Mouse (Mus musculus): ENCODE measurements around the gene Wipf3. TPM values are rescaled to one million over a fixed set of nuclear protein-coding genes. Genes with fewer than 3 reads are reported as not detected.

Wipf3 gene
- polyA plus RNA-seq, 1 experiment from 2014 or later, result 0.05 TPM

- Histone ChIP-seq H3K9me3 (replicated peaks) (no peaks in the 10 kb centered on the region), H3K4me1 (replicated peaks) (no peaks in the 10 kb centered on the region), H3K9ac (no peak overlapping the region), H3K4me2 (no peak overlapping the region), H3K36me3 (replicated peaks) (no peaks in the 10 kb centered on the region), H3K27ac (replicated peaks) (no peak overlapping the region), H3K27me3 (no peaks in the 10 kb centered on the region), H3K4me3 (replicated peaks) (no peak overlapping the region)
- no peak for ATAC-seq (ENCODE audit: insufficient read depth)
- 45% methylated on average over 5 of the region's 5 CpGs for WGBS (ENCODE audit: insufficient replicate concordance)
Measured at GRCm38 (mm10) chr6:54507808-54508207, 78.4 kb downstream of the Wipf3 start.

- Histone ChIP-seq H3K4me3 (replicated peaks) (no peak overlapping the region), H3K27ac (replicated peaks) (no peak overlapping the region), H3K4me1 (replicated peaks) (no peaks in the 10 kb centered on the region), H3K27me3 (no peaks in the 10 kb centered on the region), H3K36me3 (replicated peaks) (no peaks in the 10 kb centered on the region), H3K4me2 (no peak overlapping the region), H3K9ac (no peak overlapping the region), H3K9me3 (replicated peaks) (no peaks in the 10 kb centered on the region)
- 61% methylated on average over 6 of the region's 6 CpGs for WGBS (ENCODE audit: insufficient replicate concordance)
- no peak for ATAC-seq (ENCODE audit: insufficient read depth)
Measured at GRCm38 (mm10) chr6:54508256-54508793, 78.9 kb downstream of the Wipf3 start.

GRCm38 (mm10) chr6:54509264-54509663, 79.9 kb downstream of the Wipf3 start:
- Histone ChIP-seq H3K27ac (replicated peaks) (no peak overlapping the region), H3K4me1 (replicated peaks) (no peaks in the 10 kb centered on the region), H3K36me3 (replicated peaks) (no peaks in the 10 kb centered on the region), H3K9ac (no peak overlapping the region), H3K4me3 (replicated peaks) (no peak overlapping the region), H3K27me3 (no peaks in the 10 kb centered on the region), H3K4me2 (no peak overlapping the region), H3K9me3 (replicated peaks) (no peaks in the 10 kb centered on the region)
- ATAC-seq (ENCODE audit: insufficient read depth), result no peak
- WGBS (ENCODE audit: insufficient replicate concordance), result 76% methylated on average over 13 of the region's 13 CpGs

- no peaks in the 10 kb centered on the region for H3K27me3 ChIP-seq
- no peak overlapping the region for H3K9ac ChIP-seq
- H3K4me1 ChIP-seq (replicated peaks), result no peaks in the 10 kb centered on the region
- no peak overlapping the region for H3K4me2 ChIP-seq
- no peaks in the 10 kb centered on the region for H3K36me3 ChIP-seq (replicated peaks)
- no peak overlapping the region for H3K4me3 ChIP-seq (replicated peaks)
- ATAC-seq (ENCODE audit: insufficient read depth), result no peak
- 49% methylated on average over 2 of the region's 2 CpGs for WGBS (ENCODE audit: insufficient replicate concordance)
- H3K27ac ChIP-seq (replicated peaks), result no peak overlapping the region
- no peaks in the 10 kb centered on the region for H3K9me3 ChIP-seq (replicated peaks)
Measured at GRCm38 (mm10) chr6:54512256-54512655, 82.9 kb downstream of the Wipf3 start.

GRCm38 (mm10) chr6:54516512-54517134, 87.2 kb downstream of the Wipf3 start:
- no peak for ATAC-seq (ENCODE audit: insufficient read depth)
- Histone ChIP-seq H3K9ac (no peak overlapping the region), H3K4me3 (replicated peaks) (no peak overlapping the region), H3K9me3 (replicated peaks) (no peaks in the 10 kb centered on the region), H3K4me1 (replicated peaks) (no peaks in the 10 kb centered on the region), H3K27me3 (no peaks in the 10 kb centered on the region), H3K27ac (replicated peaks) (no peak overlapping the region), H3K4me2 (no peak overlapping the region), H3K36me3 (replicated peaks) (no peaks in the 10 kb centered on the region)
- 69% methylated on average over 2 of the region's 2 CpGs for WGBS (ENCODE audit: insufficient replicate concordance)

GRCm38 (mm10) chr6:54518758-54519157, 89.4 kb downstream of the Wipf3 start:
- WGBS (ENCODE audit: insufficient replicate concordance), result 39% methylated on average over 5 of the region's 5 CpGs
- H3K27ac ChIP-seq (replicated peaks), result no peak overlapping the region
- H3K4me1 ChIP-seq (replicated peaks), result no peaks in the 10 kb centered on the region
- no peaks in the 10 kb centered on the region for H3K9me3 ChIP-seq (replicated peaks)
- H3K9ac ChIP-seq, result no peak overlapping the region
- H3K27me3 ChIP-seq, result no peaks in the 10 kb centered on the region
- ATAC-seq (ENCODE audit: insufficient read depth), result no peak
- no peak overlapping the region for H3K4me3 ChIP-seq (replicated peaks)
- H3K36me3 ChIP-seq (replicated peaks), result no peaks in the 10 kb centered on the region
- no peak overlapping the region for H3K4me2 ChIP-seq

GRCm38 (mm10) chr6:54528666-54529065, 99.3 kb downstream of the Wipf3 start:
- WGBS (ENCODE audit: insufficient replicate concordance), result 24% methylated on average over 8 of the region's 8 CpGs
- Histone ChIP-seq H3K9ac (no peak overlapping the region), H3K4me2 (0 out of 2 replicates have a peak overlapping the region, but pooled peaks have one; percentile 5), H3K36me3 (replicated peaks) (no peaks in the 10 kb centered on the region), H3K27me3 (no peaks in the 10 kb centered on the region; the same call in 1 of the 2 replicates), H3K4me1 (replicated peaks) (peaks cover 13% of the 10 kb centered on the region), H3K27ac (replicated peaks) (no peak overlapping the region), H3K9me3 (replicated peaks) (no peaks in the 10 kb centered on the region), H3K4me3 (replicated peaks) (no peak overlapping the region)
- ATAC-seq (ENCODE audit: insufficient read depth), result peak; percentile 76

- H3K4me3 ChIP-seq (replicated peaks), result no peak overlapping the region
- H3K27ac ChIP-seq (replicated peaks), result no peak overlapping the region
- no peaks in the 10 kb centered on the region for H3K36me3 ChIP-seq (replicated peaks)
- no peak overlapping the region for H3K4me2 ChIP-seq
- H3K4me1 ChIP-seq (replicated peaks), result peaks cover 13% of the 10 kb centered on the region
- no peak for ATAC-seq (ENCODE audit: insufficient read depth)
- H3K9me3 ChIP-seq (replicated peaks), result no peaks in the 10 kb centered on the region
- 58% methylated on average over 2 of the region's 2 CpGs for WGBS (ENCODE audit: insufficient replicate concordance)
- H3K9ac ChIP-seq, result no peak overlapping the region
- H3K27me3 ChIP-seq, result no peaks in the 10 kb centered on the region; the same call in 1 of the 2 replicates
Measured at GRCm38 (mm10) chr6:54530182-54530581, 100.8 kb downstream of the Wipf3 start.

- WGBS (ENCODE audit: insufficient replicate concordance), result 50% methylated on average over 8 of the region's 8 CpGs
Measured at GRCm38 (mm10) chr6:54531048-54531481, 101.7 kb downstream of the Wipf3 start.

GRCm38 (mm10) chr6:54535485-54535884, 106.1 kb downstream of the Wipf3 start:
- WGBS (ENCODE audit: insufficient replicate concordance), result 58% methylated on average over 4 of the region's 4 CpGs
- no peaks in the 10 kb centered on the region for H3K27me3 ChIP-seq
- no peak overlapping the region for H3K4me2 ChIP-seq
- H3K36me3 ChIP-seq (replicated peaks), result no peaks in the 10 kb centered on the region
- no peak for ATAC-seq (ENCODE audit: insufficient read depth)
- no peak overlapping the region for H3K9ac ChIP-seq
- H3K4me1 ChIP-seq (replicated peaks), result no peaks in the 10 kb centered on the region
- no peaks in the 10 kb centered on the region for H3K9me3 ChIP-seq (replicated peaks)
- no peak overlapping the region for H3K27ac ChIP-seq (replicated peaks)
- no peak overlapping the region for H3K4me3 ChIP-seq (replicated peaks)

More at GRCm38 (mm10) chr6:54531048-54531481, 101.7 kb downstream of the Wipf3 start:
- Histone ChIP-seq H3K27ac (replicated peaks) (no peak overlapping the region), H3K36me3 (replicated peaks) (no peaks in the 10 kb centered on the region), H3K4me3 (replicated peaks) (no peak overlapping the region), H3K9me3 (replicated peaks) (no peaks in the 10 kb centered on the region), H3K4me1 (replicated peaks) (peaks cover 13% of the 10 kb centered on the region), H3K4me2 (no peak overlapping the region), H3K9ac (no peak overlapping the region), H3K27me3 (no peaks in the 10 kb centered on the region; the same call in 1 of the 2 replicates)
- no peak for ATAC-seq (ENCODE audit: insufficient read depth)

- ATAC-seq (ENCODE audit: insufficient read depth), result no peak
- Histone ChIP-seq H3K27ac (replicated peaks) (no peak overlapping the region), H3K4me3 (replicated peaks) (no peak overlapping the region), H3K4me2 (no peak overlapping the region), H3K9ac (no peak overlapping the region), H3K4me1 (replicated peaks) (no peaks in the 10 kb centered on the region), H3K9me3 (replicated peaks) (no peaks in the 10 kb centered on the region), H3K36me3 (replicated peaks) (no peaks in the 10 kb centered on the region), H3K27me3 (no peaks in the 10 kb centered on the region)
- WGBS (ENCODE audit: insufficient replicate concordance), result 61% methylated on average over 7 of the region's 7 CpGs
Measured at GRCm38 (mm10) chr6:54537053-54537452, 107.7 kb downstream of the Wipf3 start.

- H3K9me3 ChIP-seq (replicated peaks), result no peaks in the 10 kb centered on the region
- no peaks in the 10 kb centered on the region for H3K27me3 ChIP-seq
- H3K4me1 ChIP-seq (replicated peaks), result no peaks in the 10 kb centered on the region
- no peak overlapping the region for H3K9ac ChIP-seq
- WGBS (ENCODE audit: insufficient replicate concordance), result 53% methylated on average over 3 of the region's 3 CpGs
- no peak overlapping the region for H3K27ac ChIP-seq (replicated peaks)
- no peak overlapping the region for H3K4me2 ChIP-seq
- no peaks in the 10 kb centered on the region for H3K36me3 ChIP-seq (replicated peaks)
- no peak overlapping the region for H3K4me3 ChIP-seq (replicated peaks)
- no peak for ATAC-seq (ENCODE audit: insufficient read depth)
Measured at GRCm38 (mm10) chr6:54538773-54539173, 109.4 kb downstream of the Wipf3 start.
